Mouse (Mus musculus) liver, postnatal 0 days (tissue): ENCODE results near the gene Galr3.

ENCODE experiments used
- CTCF ChIP-seq: sonication (generic); IDR thresholded peaks from 2 replicates; pipeline ENCODE4 v1.5.1; 2016; ENCODE audit warnings: antibody characterized with exemption, low read depth
- EP300 ChIP-seq: IDR thresholded peaks from 2 replicates; pipeline ENCODE4 v1.6.1; 2016; ENCODE audit warnings: antibody characterized with exemption, low read depth, mild to moderate bottlenecking

DNA sequence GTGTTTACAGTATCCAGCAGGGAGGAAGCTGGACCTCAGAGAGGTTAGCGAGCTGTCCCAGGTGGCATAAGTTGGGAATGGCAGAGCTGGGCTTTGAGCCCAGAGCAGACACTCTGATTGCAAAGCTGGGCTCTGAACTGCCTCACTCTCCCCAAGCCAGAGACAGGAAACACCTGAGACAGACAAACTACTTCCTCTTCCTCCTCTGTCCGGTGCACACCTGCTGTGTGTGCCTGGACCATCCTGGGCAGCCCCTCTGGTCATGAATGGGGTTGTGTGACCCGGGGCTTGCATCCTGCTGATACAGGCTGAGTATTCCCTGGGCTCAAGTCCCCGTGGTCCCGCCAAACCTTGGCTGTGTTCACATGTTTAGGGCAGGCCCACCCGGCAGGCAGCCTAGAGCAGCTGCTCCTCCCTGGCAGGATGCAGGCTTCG, 41.3 kb upstream of the Galr3 start:
- TF ChIP-seq CTCF = no peak
- TF ChIP-seq EP300 = no peak
